Mouse (Mus musculus): ENCODE measurements at regions not wholly inside any gene's neighbourhood (a gene's known extent, or its start where the extent isn't known, plus 50 kb on each side); places are given as distances from the start of the nearest gene placed in this dataset.

DNA sequence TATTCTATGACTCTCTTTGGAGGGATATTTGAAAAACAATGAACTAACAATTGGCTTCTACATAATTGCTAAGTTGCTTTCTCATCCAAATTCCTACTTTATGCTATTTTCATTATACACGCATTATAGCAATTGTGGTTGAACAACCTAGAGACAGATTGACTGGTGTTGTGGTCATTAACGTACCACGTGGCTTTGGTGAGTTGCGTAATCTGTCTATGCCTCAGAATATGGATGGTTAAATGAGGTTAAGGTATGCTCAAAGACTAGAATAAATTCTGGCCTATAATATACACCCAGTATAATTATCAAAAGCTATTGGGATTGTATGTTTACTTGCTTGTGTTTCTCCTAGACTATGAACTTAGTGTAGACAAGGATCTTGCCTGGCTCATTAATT lies 201.5 kb upstream of the Trib2 start:
- no peak for ATAC-seq (ENCODE audit: low TSS enrichment)

GRCm38 (mm10) chr12:16016621-16017020 lies 199.9 kb upstream of the Trib2 start:
- ATAC-seq (ENCODE audit: low TSS enrichment): no peak

- ATAC-seq (ENCODE audit: low TSS enrichment): no peak
Measured at GRCm38 (mm10) chr12:16015596-16015995, 198.9 kb upstream of the Trib2 start.

GRCm38 (mm10) chr12:16014679-16015078 lies 198.0 kb upstream of the Trib2 start:
- ATAC-seq (ENCODE audit: low TSS enrichment): no peak

DNA sequence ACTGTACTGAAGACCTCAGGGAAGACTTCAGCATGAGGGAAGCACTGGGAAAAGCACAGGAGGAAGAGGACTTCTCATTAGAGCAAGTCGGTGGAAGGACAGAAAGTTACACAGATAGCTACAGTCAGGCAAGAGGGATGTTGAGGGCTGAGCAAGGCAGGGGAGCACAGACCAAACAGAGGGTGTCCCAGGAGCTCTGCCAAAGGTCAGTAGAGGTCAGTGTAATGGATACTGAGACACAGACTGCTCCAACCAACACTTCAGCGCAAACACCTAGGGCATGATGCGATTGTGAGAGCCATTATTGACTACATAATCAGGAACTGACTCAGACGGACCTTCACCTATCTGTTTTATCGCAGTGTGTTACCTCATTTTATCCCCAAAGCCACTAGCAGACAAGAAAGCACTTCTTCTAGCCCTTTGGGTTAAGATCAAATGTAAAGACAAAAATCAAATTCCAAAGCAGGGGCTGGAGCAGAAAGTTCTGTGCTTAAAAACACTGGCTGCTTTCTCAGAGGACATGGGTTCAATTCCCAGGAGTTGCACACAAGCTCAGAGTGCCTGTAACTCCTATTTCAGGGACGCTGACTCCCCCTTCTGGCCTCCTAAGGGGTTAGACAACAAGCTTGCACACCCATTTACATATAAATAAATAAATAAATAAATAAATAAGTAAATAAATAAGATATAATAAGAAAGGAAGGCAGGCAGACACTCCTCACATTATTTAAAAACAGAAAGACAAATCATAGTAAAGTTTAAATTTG lies 197.3 kb upstream of the Trib2 start:
- ATAC-seq (ENCODE audit: low TSS enrichment): no peak

- ATAC-seq (ENCODE audit: low TSS enrichment): no peak
Measured at GRCm38 (mm10) chr12:16013354-16013753, 196.6 kb upstream of the Trib2 start.

- ATAC-seq (ENCODE audit: low TSS enrichment): no peak
Measured at GRCm38 (mm10) chr12:16012081-16012480, 195.4 kb upstream of the Trib2 start.

GRCm38 (mm10) chr12:16009822-16010620 lies 193.3 kb upstream of the Trib2 start:
- ATAC-seq (ENCODE audit: low TSS enrichment): no peak

GRCm38 (mm10) chr12:16008763-16009515 lies 192.2 kb upstream of the Trib2 start:
- no peak for ATAC-seq (ENCODE audit: low TSS enrichment)

- ATAC-seq (ENCODE audit: low TSS enrichment): no peak
Measured at GRCm38 (mm10) chr12:16008261-16008660, 191.5 kb upstream of the Trib2 start.

- ATAC-seq (ENCODE audit: low TSS enrichment): peak; percentile 95
Measured at GRCm38 (mm10) chr12:16006688-16007087, 190.0 kb upstream of the Trib2 start.

GRCm38 (mm10) chr12:16006286-16006685 lies 189.6 kb upstream of the Trib2 start:
- ATAC-seq (ENCODE audit: low TSS enrichment): 0 out of 2 replicates have a peak, but pooled peaks have one; percentile 20

DNA sequence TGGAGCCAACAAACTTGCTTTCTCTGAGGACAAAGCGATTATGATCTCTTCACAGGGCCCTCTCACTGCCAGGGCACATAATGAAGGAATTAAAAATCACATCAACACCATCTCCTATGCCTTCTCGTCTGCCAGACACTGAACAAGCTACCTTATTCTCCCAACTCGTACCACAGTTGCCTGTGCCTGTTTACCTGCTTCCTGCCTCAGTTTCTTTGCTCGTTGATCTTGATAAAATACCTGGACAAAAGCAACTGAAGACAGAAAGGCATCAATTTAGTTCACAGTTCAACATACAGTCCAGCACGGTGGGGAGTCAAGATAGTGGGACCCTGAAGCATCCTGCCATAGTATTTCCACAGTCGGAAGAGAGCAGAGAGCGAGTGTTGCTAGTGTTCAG lies 185.1 kb upstream of the Trib2 start:
- no peak for ATAC-seq (ENCODE audit: low TSS enrichment)

DNA sequence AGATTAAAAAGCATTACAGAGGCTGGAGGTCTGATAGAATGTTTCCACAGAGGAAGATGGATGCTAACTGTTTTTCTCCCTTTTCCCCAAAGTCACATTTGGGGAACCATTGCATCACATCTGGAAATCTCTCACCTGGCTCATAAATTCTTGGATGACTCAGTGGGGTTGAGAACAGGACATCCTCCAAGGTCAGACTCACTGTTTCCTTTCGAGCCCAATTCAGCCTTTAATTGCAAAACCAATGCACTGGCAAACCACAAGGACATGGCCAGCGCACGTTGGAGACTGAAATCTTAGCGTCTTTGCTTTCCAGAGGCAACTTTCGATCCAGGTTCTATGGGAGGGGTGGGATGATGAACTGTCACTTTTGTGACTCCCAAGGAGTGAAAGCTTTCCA lies 184.5 kb upstream of the Trib2 start:
- ATAC-seq (ENCODE audit: low TSS enrichment): no peak

DNA sequence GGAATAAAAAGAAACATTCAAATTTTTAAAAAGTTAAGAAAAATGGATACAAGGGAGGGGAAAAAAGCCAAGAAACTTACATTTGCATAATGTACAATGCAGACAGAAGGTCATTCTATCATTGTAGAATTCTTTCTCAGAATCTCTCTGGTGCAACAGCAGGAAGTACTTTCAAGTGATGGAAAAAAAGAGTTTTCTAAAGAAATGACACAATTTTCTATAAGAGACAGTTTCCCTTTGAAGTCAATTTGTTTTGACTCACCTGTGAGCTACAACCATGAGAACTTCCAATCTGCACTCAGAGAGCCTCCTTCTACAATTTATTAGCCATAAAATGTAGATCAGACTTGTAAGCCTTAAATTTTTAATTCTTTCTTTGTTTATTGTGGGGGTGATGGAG lies 181.6 kb upstream of the Trib2 start:
- no peak for ATAC-seq (ENCODE audit: low TSS enrichment)

DNA sequence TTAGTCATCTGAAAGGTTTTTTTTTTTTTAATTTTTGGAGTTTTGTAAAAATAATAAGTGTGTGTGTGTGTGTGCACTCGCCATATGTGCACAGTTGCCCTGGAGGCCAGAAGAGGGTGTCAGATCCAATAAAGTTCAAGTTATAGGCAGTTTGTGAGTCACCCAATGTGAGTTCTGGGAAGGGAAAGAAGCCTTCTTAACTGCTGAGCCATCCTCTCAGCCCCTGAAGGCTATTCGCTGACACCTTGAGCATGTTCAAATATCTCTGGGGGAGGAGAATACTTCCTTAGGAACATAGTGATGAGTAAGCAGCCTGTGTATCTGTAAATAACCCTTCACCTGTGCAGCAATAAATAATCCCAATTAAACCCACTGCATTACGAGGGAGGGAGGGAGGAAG lies 177.1 kb upstream of the Trib2 start:
- ATAC-seq (ENCODE audit: low TSS enrichment): no peak

- no peak for ATAC-seq (ENCODE audit: low TSS enrichment)
Measured at GRCm38 (mm10) chr12:15986351-15986750, 169.6 kb upstream of the Trib2 start.

DNA sequence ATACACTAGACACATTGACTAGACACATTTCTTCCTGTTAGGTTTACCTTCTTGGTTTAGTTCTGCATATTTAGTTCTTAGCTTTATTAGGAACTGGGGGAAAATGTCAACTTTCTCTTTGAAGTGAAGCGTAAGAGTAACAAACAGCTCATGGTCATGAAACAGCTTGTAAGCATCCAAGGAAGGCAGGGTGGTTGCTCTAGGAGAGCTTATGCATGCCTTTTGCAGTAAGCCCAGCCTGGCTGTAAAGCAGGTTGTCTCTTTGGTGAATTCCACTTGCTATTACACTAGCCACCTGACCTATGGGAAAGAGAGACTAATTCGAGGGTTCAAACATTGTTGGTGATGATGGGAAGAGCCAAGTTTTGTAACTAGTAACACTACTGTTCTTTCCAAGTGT lies 168.9 kb upstream of the Trib2 start:
- no peak for ATAC-seq (ENCODE audit: low TSS enrichment)

GRCm38 (mm10) chr12:15983591-15984300 lies 167.0 kb upstream of the Trib2 start:
- ATAC-seq (ENCODE audit: low TSS enrichment): no peak

GRCm38 (mm10) chr12:15981741-15982140 lies 165.0 kb upstream of the Trib2 start:
- no peak for ATAC-seq (ENCODE audit: low TSS enrichment)

GRCm38 (mm10) chr12:15979233-15979632 lies 162.5 kb upstream of the Trib2 start:
- ATAC-seq (ENCODE audit: low TSS enrichment): no peak

DNA sequence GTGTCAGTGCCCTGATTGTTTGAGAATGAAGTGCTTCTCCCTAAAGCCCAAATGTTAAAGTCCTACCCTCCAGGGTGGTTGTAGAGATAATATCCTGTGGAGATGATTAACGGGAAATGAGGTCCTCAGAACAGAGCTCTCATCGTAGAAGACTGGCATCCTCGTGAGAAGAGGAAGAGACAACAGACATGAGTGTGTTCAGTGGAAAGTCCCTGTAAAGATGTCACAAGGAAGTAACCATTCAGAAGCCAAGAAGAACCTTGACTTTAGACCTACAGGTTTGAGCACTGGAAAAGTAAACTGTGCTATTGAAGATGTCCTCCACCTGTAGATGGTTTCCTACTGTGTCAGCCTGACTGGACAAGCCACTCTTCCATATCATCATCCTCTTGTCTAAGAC lies 155.1 kb upstream of the Trib2 start:
- ATAC-seq (ENCODE audit: low TSS enrichment): no peak
